Mouse (Mus musculus) spleen, postnatal 10 days (tissue): ENCODE measurements around the gene Ints13.

ENCODE experiments used
- DNase-seq, 2 experiments: peaks; one replicate each; pipeline ENCODE4 v3.0.0; 2021 to 2022; ENCODE audit warnings: low spot score in 2 of 2

The Ints13 gene

GRCm38 (mm10) chr6:146540386-146540785, 37.2 kb downstream of the Ints13 start:
- no peak for DNase-seq

DNA sequence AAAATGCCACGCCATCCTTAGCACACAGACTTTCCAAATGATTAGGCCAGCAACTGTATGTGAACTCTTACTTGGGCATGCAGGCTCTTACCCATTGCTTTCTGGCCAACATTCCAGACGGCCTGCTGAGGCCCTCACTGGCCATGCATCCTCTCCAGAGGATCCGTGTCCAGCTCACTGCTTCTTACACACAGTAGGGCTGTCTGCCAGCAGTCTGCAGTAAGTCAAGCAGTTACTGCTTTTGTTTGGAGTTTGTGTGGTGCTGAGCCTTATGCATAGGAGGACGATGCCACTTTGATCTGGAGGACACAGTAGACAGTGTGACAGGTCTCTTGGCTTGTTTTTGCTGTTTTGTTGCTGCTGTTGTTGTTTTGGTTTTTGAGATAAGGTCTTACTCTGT, 39.0 kb downstream of the Ints13 start:
- no peak for DNase-seq

DNA sequence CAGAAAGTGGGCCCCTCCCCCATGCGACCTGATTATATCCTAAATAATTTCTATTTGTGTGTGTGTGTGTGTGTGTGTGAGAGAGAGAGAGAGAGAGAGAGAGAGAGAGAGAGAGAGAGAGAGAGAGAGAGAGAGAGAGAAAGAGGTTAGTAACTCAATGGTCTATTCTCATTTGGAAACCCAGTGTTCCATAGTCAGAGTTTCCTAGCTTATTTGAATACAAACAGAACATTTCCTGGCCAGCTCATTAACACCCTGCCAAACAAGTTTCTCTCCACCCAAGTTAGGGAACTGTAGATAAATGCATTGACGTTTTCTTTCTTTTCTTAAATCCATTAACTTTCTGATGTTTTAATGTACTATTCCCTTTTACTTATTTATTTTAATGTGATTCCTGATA, 39.6 kb downstream of the Ints13 start:
- DNase-seq: no peak

DNA sequence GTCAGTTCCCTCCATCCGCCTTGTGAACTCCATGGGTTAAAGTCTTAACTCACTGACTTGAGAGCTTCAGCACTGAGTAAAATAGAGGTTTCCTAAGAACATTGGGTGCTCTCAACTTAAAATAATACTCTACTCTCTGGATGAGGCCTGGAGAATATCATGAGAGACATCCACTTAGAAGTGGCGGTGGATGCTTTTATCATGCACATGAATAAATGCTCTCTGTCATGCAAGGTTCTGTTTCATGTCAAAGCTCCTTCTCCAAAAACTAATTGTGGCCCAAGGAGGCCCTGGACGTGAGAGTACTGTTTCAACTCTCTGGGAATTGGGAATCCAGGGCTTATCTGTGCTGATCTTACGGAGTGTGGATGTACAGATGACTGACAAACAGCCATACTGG, 40.5 kb downstream of the Ints13 start:
- no peak for DNase-seq

GRCm38 (mm10) chr6:146535501-146535900, 42.1 kb downstream of the Ints13 start:
- no peak for DNase-seq

DNA sequence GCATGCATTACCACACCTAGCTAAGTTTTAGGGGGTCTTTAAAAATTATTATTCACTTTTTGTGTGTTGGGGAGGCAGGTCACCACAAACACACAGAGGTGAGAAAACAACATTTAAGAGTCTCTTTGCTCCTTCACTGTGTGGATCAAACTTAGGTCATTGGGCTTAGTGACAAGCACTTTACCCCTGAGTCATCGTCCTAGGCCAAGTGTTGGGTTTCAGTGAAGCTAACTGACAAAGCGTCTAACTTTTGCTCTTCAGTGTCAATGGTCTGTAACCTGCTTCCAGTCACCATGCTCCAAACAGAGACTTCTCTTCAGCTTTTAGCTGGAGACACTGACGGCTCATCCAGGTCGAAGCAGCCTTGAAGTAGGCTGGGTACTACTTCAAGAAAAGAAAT, 44.5 kb downstream of the Ints13 start:
- no peak for DNase-seq

DNA sequence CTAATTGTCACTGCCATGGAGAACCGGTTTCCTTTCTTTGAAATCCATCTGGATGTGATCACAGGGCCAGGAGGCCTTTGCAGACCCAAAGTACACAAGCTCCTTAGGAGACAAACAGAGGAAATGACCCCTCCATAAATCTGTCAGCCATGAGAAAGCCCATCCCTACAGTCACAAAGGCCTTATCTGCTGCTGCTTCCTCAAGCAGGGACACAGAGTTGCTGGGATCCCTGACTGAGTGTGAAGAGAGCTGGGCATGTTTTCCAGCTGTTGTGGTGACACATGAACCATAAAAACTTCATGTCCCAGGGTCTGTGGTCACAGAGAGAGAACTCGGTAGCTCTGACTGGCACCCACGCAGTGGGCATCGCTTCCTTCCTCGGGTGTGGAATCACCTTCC, 46.9 kb downstream of the Ints13 start:
- DNase-seq: no peak

DNA sequence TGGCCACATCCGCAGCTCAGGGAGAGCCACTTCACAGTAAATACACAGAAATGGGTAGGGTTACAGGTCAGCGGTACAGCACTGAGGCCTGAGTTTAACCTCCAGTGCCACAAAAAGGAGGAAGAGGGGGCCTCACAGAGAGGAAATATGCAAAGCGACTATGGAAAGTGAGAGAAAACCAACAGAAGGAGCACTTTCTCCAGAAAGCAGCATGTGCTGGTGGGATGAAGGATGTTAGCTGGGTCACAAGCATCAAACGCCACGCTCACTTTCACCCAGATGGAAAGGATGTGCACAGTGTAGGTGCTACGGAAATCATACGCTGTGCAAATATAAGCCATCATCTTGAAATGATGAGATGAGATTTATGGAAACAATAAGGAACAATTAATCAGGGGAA, 47.3 kb downstream of the Ints13 start:
- no peak for DNase-seq

- no peak for DNase-seq
Observed at GRCm38 (mm10) chr6:146527537-146527936, 50.1 kb downstream of the Ints13 start.

DNA sequence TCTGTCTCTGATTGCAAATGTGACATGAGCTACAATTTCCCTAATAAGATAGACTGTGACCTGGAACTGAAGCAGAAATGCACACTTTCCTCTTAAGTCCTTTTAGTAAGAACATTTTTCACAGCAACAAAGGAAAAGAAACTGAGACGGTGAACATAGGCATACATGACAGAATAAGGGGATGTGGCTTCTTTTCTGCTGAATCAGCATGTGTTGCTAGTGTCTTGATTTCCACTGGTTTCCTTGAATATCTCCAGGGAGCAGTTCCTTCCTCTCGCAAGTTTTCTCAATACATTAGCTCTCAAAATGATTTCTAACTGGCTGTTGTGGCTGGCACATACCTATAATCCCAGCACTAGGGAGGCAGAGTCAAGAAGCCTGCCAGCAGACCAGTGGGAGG, 52.1 kb downstream of the Ints13 start:
- DNase-seq: no peak

DNA sequence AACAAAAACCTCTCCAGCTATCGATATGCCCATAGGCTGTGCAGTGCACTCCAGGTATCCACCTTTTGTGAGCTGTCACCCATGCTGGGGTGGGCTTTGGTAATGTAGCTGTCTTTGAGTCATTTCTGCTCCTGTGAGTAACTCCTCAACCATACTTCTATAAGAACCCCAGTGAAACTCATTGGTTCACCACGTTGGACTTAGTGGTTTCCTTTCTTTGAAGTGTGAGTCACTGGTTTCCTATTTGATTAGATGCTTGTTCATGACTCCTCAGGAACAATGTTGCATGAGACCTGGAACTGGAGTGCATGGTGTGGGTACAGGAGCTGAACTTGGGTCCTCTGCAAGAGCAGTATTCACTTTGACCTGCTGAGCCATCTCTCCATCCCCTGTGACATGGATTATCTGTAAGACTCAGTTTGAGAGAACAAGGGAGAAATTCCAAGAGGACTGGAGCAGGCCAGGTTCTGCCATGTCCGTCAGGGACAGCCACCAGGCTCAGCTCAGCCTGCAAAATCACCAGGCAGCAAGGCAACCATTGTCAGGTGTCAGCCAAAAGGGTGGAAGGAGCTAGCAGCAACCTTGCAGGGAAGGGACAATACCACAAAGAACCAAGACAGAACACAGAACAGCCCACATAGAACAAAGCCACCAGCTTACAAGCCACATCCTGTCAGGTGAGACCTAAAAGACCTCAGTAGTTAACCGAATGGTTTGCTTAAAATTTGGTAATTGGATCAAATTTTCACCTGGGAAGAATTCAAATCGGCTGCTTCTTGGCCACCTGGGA, 56.0 kb downstream of the Ints13 start:
- no peak for DNase-seq

GRCm38 (mm10) chr6:146519019-146519418, 58.6 kb downstream of the Ints13 start:
- no peak for DNase-seq

DNA sequence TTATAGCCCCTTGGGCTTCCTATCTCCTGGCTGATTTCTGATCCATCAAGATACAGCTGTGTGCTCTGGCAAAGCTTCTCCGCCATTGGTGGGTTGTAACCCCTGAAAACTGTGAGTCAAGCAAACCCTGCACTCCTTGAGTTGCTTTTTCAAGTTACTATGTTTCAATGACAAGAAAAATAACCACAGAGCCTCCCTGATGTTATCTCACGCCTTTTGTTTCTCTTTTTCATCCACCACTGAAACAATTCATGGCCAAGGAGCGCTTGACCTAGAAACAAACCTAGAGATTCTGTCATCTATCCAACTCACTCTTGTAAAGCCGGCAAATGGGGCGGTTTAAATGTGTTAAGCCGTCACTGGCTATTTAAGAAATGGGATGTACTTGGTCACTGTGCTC, 61.7 kb downstream of the Ints13 start:
- DNase-seq: no peak

- peak in 1 of 2 experiments; percentile 60 for DNase-seq
Observed at GRCm38 (mm10) chr6:146514531-146514948, 63.1 kb downstream of the Ints13 start.

- no peak for DNase-seq
Observed at GRCm38 (mm10) chr6:146513899-146514298, 63.7 kb downstream of the Ints13 start.

GRCm38 (mm10) chr6:146513384-146513783, 64.3 kb downstream of the Ints13 start:
- DNase-seq: no peak

GRCm38 (mm10) chr6:146511511-146511910, 66.1 kb downstream of the Ints13 start:
- DNase-seq: peak in 1 of 2 experiments; percentile 32

DNA sequence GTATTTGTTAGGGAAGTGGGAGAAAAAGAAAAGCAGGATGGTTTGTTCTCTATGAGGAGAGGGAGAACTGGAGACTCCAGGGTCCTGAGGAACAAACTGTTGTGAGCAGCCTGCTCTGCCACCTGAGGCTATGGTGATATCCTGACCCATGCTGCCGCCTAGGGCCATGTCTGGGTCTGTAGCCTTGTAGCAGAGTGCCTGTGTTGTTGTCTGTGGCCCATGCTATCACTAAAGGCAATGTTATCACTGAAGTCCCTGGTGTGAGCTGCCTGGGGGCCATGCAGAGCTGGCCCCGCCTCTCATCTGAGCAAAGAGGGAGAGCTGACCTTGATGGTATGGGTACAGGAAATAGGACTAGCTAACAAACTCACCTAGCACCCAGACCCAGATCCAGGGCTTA, 67.7 kb downstream of the Ints13 start:
- DNase-seq: no peak

DNA sequence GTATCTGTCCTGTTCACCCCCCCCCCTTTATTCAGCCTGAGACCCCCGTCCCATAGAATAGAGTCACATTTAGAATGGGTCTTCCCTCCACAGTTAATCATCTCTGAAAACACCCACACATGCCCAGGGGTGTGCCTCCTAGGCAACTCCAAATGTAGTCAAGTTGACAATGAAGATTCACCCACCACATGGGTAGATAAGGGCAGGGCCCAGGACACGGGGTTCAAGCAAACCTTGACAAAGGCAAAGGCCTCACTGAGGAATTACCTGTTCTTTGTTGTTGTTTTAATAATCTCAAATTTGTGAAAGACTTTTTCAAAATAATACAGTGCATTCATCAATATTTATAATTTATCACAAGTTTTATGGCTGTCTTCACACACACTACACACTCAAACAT, 73.2 kb downstream of the Ints13 start:
- DNase-seq: no peak

DNA sequence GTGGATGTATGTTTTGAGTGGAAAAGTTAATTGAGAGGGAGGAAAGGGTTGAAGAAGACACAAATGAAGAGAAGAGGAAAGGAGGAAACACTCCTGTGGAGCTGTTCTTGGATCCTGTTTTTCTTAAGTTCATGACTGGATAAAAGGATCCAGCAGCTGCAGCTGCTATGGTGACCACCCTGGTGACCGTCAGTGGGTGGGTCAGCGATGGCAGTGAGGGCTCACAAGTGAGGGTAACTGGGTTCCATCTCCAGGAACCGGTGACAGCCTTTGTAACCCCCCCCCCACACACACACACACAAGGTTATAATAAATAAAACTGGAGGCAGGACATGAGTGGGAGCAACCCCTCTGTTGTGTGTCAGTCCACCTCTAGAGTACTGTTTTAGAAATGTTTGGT, 74.8 kb downstream of the Ints13 start:
- no peak for DNase-seq

GRCm38 (mm10) chr6:146501866-146502804, 75.5 kb downstream of the Ints13 start, which contains the start of gene Itpr2:
Itpr2 (minus strand) TSS chr6:146502223.
- peak; percentile 82 to 90 for DNase-seq

- DNase-seq: peak; percentile 68 to 75
Observed at GRCm38 (mm10) chr6:146501316-146501865, 76.2 kb downstream of the Ints13 start.
